Mouse (Mus musculus): ENCODE measurements around the gene Scn4a.
"Not testable (repeated sequence)": the region's sequence is repeated elsewhere in the genome, so short reads cannot be mapped to it uniquely, and the experiment has no call there.

Scn4a gene

GRCm38 (mm10) chr11:106355382-106356128 is 2.5 kb upstream of the Scn4a start:
- peak; percentile 25 for DNase-seq

GRCm38 (mm10) chr11:106354181-106354580 is 1.1 kb upstream of the Scn4a start:
- no peak for DNase-seq

- no peak for DNase-seq
Measured at GRCm38 (mm10) chr11:106351941-106352340, 1.1 kb downstream of the Scn4a start.

GRCm38 (mm10) chr11:106351253-106351652 is 1.8 kb downstream of the Scn4a start:
- DNase-seq, result no peak

GRCm38 (mm10) chr11:106350853-106351252 is 2.2 kb downstream of the Scn4a start:
- DNase-seq, result no peak

- no peak for DNase-seq
Measured at GRCm38 (mm10) chr11:106349772-106350171, 3.3 kb downstream of the Scn4a start.

- DNase-seq, result no peak
Measured at GRCm38 (mm10) chr11:106344910-106345309, 8.2 kb downstream of the Scn4a start.

GRCm38 (mm10) chr11:106340990-106341520 is 12.0 kb downstream of the Scn4a start:
- DNase-seq, result no peak

GRCm38 (mm10) chr11:106339323-106339722 is 13.8 kb downstream of the Scn4a start:
- DNase-seq, result not testable (repeated sequence)

GRCm38 (mm10) chr11:106338870-106339269 is 14.2 kb downstream of the Scn4a start:
- no peak for DNase-seq

- DNase-seq, result no peak
Measured at GRCm38 (mm10) chr11:106338029-106338428, 15.1 kb downstream of the Scn4a start.

- no peak for DNase-seq
Measured at GRCm38 (mm10) chr11:106334066-106334465, 19.0 kb downstream of the Scn4a start.

GRCm38 (mm10) chr11:106332458-106332857 is 20.6 kb downstream of the Scn4a start:
- DNase-seq, result no peak

GRCm38 (mm10) chr11:106329682-106330081 is 23.4 kb downstream of the Scn4a start:
- DNase-seq, result peak; percentile 73

GRCm38 (mm10) chr11:106329128-106329527 is 24.0 kb downstream of the Scn4a start:
- DNase-seq, result no peak

- no peak for DNase-seq
Measured at GRCm38 (mm10) chr11:106328521-106328920, 24.6 kb downstream of the Scn4a start.

GRCm38 (mm10) chr11:106326475-106326874 is 26.6 kb downstream of the Scn4a start:
- no peak for DNase-seq

- DNase-seq, result peak; percentile 84
Measured at GRCm38 (mm10) chr11:106325566-106326206, 27.4 kb downstream of the Scn4a start.

GRCm38 (mm10) chr11:106324858-106325257 is 28.2 kb downstream of the Scn4a start:
- no peak for DNase-seq

- DNase-seq, result peak; percentile 38
Measured at GRCm38 (mm10) chr11:106318406-106319366, 34.4 kb downstream of the Scn4a start.

- peak; percentile 61 for DNase-seq
Measured at GRCm38 (mm10) chr11:106317801-106318200, 35.3 kb downstream of the Scn4a start.

GRCm38 (mm10) chr11:106316416-106316815 is 36.7 kb downstream of the Scn4a start:
- DNase-seq, result no peak

- peak; percentile 33 for DNase-seq
Measured at GRCm38 (mm10) chr11:106314333-106314812, 38.7 kb downstream of the Scn4a start, which contains the start of gene Cd79b. Cd79b (minus strand) TSS chr11:106314762.
